Mouse (Mus musculus): ENCODE data around the gene Iapp. TPM values are rescaled to one million over a fixed set of nuclear protein-coding genes. Genes with fewer than 3 reads are reported as not detected.
A peak's percentile ranks its signal among the peaks of the same experiment; 100 is the strongest.
"Not testable (repeated sequence)": the region's sequence is repeated elsewhere in the genome, so short reads cannot be mapped to it uniquely, and the experiment has no call there.

Iapp gene
- total RNA-seq (2012; rRNA removed): not detected in 2 replicates

GRCm38 (mm10) chr6:142298098-142298497 lies at the start of gene Iapp:
Gene Iapp (plus strand): TSS chr6:142298423.
- H3K9me3 ChIP-seq (ENCODE audit: control insufficient read depth, insufficient read depth, low read depth, low read length): no peaks in the 10 kb centered on the region
- H3K4me1 ChIP-seq (ENCODE audit: control insufficient read depth in 2 of 2, insufficient read depth in 2 of 2, low read length in 2 of 2, poor library complexity in 1 of 2): no peaks in the 10 kb centered on the region
- H3K9ac ChIP-seq (ENCODE audit: insufficient read depth, low read depth, low read length, poor library complexity, severe bottlenecking): no peak within 1 kb of the TSS
- H3K27ac ChIP-seq (ENCODE audit: insufficient read depth, low read depth, low read length, poor library complexity, severe bottlenecking): no peak within 1 kb of the TSS
- TF ChIP-seq CHD2 (IDR thresholded peaks at IDR 0.05; ENCODE audit: low read depth, low read length) (no peak), ZC3H11A (IDR thresholded peaks at IDR 0.05; ENCODE audit: borderline replicate concordance, low read depth, low read length) (no peak), ZNF384 (IDR thresholded peaks at IDR 0.05; ENCODE audit: low read depth, low read length) (no peak), MAFK (IDR thresholded peaks at IDR 0.05; ENCODE audit: insufficient read depth, low read depth, low read length) (no peak), HCFC1 (IDR thresholded peaks at IDR 0.05; ENCODE audit: borderline replicate concordance, insufficient read depth, low read length) (no peak)
- DNase-seq (ENCODE audit: low read depth, low spot score): no peak
- H3K36me3 ChIP-seq (ENCODE audit: control insufficient read depth, insufficient read depth, low read length, poor library complexity, severe bottlenecking): no peaks in the 10 kb centered on the region
- H3K4me3 ChIP-seq (ENCODE audit: insufficient read depth in 1 of 2, low read depth in 1 of 2, low read length in 2 of 2, poor library complexity in 1 of 2, severe bottlenecking in 1 of 2): no peak within 1 kb of the TSS
- in situ Hi-C loops (cut with MboI; ENCODE audit: low sequenced_read_pairs in 2 of 2, unreplicated experiment in 2 of 2): no loop called here

- H3K9ac ChIP-seq (ENCODE audit: insufficient read depth, low read depth, low read length, poor library complexity, severe bottlenecking); H3K4me3 ChIP-seq (ENCODE audit: insufficient read depth in 1 of 2, low read depth in 1 of 2, low read length in 2 of 2, poor library complexity in 1 of 2, severe bottlenecking in 1 of 2); H3K36me3 ChIP-seq (ENCODE audit: control insufficient read depth, insufficient read depth, low read length, poor library complexity, severe bottlenecking); DNase-seq (ENCODE audit: low read depth, low spot score); H3K4me1 ChIP-seq (ENCODE audit: control insufficient read depth in 2 of 2, insufficient read depth in 2 of 2, low read length in 2 of 2, poor library complexity in 1 of 2); H3K9me3 ChIP-seq (ENCODE audit: control insufficient read depth, insufficient read depth, low read depth, low read length); in situ Hi-C loops (cut with MboI; ENCODE audit: low sequenced_read_pairs in 2 of 2, unreplicated experiment in 2 of 2); H3K27ac ChIP-seq (ENCODE audit: insufficient read depth, low read depth, low read length, poor library complexity, severe bottlenecking): not testable (repeated sequence)
- TF ChIP-seq MAFK (IDR thresholded peaks at IDR 0.05; ENCODE audit: insufficient read depth, low read depth, low read length): peak; percentile 99
These were observed 47.4 kb upstream of the Iapp start for GRCm38 (mm10) chr6:142250738-142251307.

GRCm38 (mm10) chr6:142275721-142276442 lies 22.3 kb upstream of the Iapp start:
- Histone ChIP-seq H3K9me3 (ENCODE audit: control insufficient read depth, insufficient read depth, low read depth, low read length) (no peaks in the 10 kb centered on the region), H3K9ac (ENCODE audit: insufficient read depth, low read depth, low read length, poor library complexity, severe bottlenecking) (no peak overlapping the region), H3K36me3 (ENCODE audit: control insufficient read depth, insufficient read depth, low read length, poor library complexity, severe bottlenecking) (no peaks in the 10 kb centered on the region), H3K27ac (ENCODE audit: insufficient read depth, low read depth, low read length, poor library complexity, severe bottlenecking) (no peak overlapping the region), H3K4me1 (ENCODE audit: control insufficient read depth in 2 of 2, insufficient read depth in 2 of 2, low read length in 2 of 2, poor library complexity in 1 of 2) (no peaks in the 10 kb centered on the region), H3K4me3 (ENCODE audit: insufficient read depth in 1 of 2, low read depth in 1 of 2, low read length in 2 of 2, poor library complexity in 1 of 2, severe bottlenecking in 1 of 2) (no peak overlapping the region)
- TF ChIP-seq ZC3H11A (IDR thresholded peaks at IDR 0.05; ENCODE audit: borderline replicate concordance, low read depth, low read length): no peak
- TF ChIP-seq CHD2 (IDR thresholded peaks at IDR 0.05; ENCODE audit: low read depth, low read length): no peak
- no peak for TF ChIP-seq HCFC1 (IDR thresholded peaks at IDR 0.05; ENCODE audit: borderline replicate concordance, insufficient read depth, low read length)
- TF ChIP-seq ZNF384 (IDR thresholded peaks at IDR 0.05; ENCODE audit: low read depth, low read length): no peak
- TF ChIP-seq MAFK (IDR thresholded peaks at IDR 0.05; ENCODE audit: insufficient read depth, low read depth, low read length): no peak
- no peak for DNase-seq (ENCODE audit: low read depth, low spot score)
- in situ Hi-C loops (cut with MboI; ENCODE audit: low sequenced_read_pairs in 2 of 2, unreplicated experiment in 2 of 2): no loop called here

- no peaks in the 10 kb centered on the region for H3K36me3 ChIP-seq (ENCODE audit: control insufficient read depth, insufficient read depth, low read length, poor library complexity, severe bottlenecking)
- no peaks in the 10 kb centered on the region for H3K9me3 ChIP-seq (ENCODE audit: control insufficient read depth, insufficient read depth, low read depth, low read length)
- TF ChIP-seq CHD2 (IDR thresholded peaks at IDR 0.05; ENCODE audit: low read depth, low read length): no peak
- TF ChIP-seq HCFC1 (IDR thresholded peaks at IDR 0.05; ENCODE audit: borderline replicate concordance, insufficient read depth, low read length): no peak
- no peak for TF ChIP-seq ZC3H11A (IDR thresholded peaks at IDR 0.05; ENCODE audit: borderline replicate concordance, low read depth, low read length)
- TF ChIP-seq ZNF384 (IDR thresholded peaks at IDR 0.05; ENCODE audit: low read depth, low read length): no peak
- TF ChIP-seq MAFK (IDR thresholded peaks at IDR 0.05; ENCODE audit: insufficient read depth, low read depth, low read length): no peak
- no peaks in the 10 kb centered on the region for H3K4me1 ChIP-seq (ENCODE audit: control insufficient read depth in 2 of 2, insufficient read depth in 2 of 2, low read length in 2 of 2, poor library complexity in 1 of 2)
- H3K9ac ChIP-seq (ENCODE audit: insufficient read depth, low read depth, low read length, poor library complexity, severe bottlenecking): no peak overlapping the region
- H3K27ac ChIP-seq (ENCODE audit: insufficient read depth, low read depth, low read length, poor library complexity, severe bottlenecking): no peak overlapping the region
- no peak overlapping the region for H3K4me3 ChIP-seq (ENCODE audit: insufficient read depth in 1 of 2, low read depth in 1 of 2, low read length in 2 of 2, poor library complexity in 1 of 2, severe bottlenecking in 1 of 2)
- DNase-seq (ENCODE audit: low read depth, low spot score): no peak
- in situ Hi-C loops (cut with MboI; ENCODE audit: low sequenced_read_pairs in 2 of 2, unreplicated experiment in 2 of 2): no loop called here
These were observed 8.7 kb upstream of the Iapp start for GRCm38 (mm10) chr6:142289413-142290118.
